Mouse (Mus musculus) naive thymus-derived CD4-positive, alpha-beta T cell, adult 2 months (primary cell): ENCODE measurements around the gene Cmc1.

Experiments
- DNase-seq: peaks from one replicate; pipeline ENCODE4 v3.0.0-alpha.2; 2011; ENCODE audit warnings: low read depth

Cmc1 gene

GRCm38 (mm10) chr9:118149407-118150402 is at the start of gene Cmc1:
Gene Cmc1 (minus strand): TSS chr9:118150177.
- DNase-seq = peak; percentile 92

DNA sequence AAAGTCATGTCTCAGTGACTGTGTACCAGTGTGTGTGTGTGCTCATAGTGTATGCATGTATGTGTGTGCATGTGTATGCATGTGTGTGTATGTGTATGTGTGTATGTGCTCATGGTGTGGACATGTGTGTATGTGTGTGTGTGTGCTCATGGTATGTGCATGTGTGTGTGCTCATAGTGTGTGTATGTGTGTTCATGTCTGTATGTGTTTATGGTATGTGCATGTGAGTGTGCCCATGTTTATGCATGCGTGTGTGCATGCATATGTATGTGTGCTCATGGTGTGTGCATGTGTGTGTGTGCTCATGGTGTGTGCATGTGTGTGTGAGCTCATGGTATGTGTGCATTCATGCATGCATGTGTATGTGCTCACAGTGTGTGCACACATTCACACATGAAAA is 48.6 kb upstream of the Cmc1 start:
- DNase-seq = no peak

GRCm38 (mm10) chr9:118196661-118197390 is 46.8 kb upstream of the Cmc1 start:
- DNase-seq = peak; percentile 16

DNA sequence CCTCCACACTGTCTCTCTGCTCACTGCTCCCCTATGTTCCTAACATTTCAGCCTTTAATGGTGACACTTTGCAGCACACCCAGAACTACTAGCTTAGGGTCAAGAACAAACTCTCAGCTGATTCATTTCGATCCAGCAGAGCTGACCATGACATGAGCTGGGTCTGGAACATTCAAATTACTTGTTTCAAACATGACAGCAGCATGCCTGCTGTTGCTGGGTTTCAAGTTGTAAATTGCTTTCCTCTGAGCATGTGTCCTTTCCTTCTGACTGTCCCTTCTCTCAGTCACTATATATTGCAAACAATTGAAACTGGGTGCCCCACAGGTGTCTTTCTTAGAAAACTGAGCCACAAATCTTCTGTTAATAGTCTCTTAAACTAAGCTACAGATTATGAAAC is 43.3 kb upstream of the Cmc1 start:
- no peak for DNase-seq

DNA sequence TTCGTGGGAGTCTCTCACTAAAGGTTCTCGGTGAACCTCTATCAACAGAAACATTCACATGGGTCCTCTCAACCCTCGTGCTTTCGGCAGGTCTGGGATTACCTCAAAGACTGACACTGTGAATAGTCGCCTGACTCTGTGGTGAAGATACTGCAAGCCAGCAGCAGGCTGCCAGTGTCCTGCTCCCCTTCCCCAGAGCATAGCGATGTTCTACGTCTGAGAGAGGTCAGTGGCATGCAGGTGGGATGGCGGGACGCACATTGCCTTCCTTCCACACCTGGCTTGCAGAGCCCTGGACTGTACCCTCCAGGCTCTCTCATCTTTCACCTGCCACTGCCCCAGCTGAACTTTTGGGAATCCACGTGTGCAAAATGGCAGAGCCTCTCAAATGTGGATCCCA is 41.3 kb upstream of the Cmc1 start:
- no peak for DNase-seq

GRCm38 (mm10) chr9:118188374-118188773 is 38.4 kb upstream of the Cmc1 start:
- no peak for DNase-seq

- DNase-seq = no peak
Observed at GRCm38 (mm10) chr9:118187420-118187819, 37.4 kb upstream of the Cmc1 start.

DNA sequence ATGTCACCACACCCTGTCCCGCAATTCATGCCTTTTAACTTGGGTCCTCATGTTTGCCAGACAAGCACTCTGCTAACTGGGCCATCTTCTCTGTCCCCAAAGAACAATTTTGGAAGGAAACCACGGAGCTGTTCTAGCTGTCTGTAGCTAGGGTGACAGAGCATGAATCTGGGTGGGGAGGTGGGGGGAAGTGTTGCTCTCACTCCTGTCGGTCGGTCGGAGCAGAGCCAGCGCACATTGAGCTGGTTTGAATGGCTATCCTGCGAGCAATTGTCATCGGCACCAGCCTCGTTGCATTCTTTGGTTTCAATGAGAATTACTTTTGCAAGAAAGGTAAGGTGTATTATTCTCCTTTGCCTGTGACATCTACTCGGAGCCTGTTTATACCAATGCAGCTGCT is 36.8 kb upstream of the Cmc1 start:
- DNase-seq = no peak

GRCm38 (mm10) chr9:118179136-118180025 is 29.4 kb upstream of the Cmc1 start:
- DNase-seq = no peak

DNA sequence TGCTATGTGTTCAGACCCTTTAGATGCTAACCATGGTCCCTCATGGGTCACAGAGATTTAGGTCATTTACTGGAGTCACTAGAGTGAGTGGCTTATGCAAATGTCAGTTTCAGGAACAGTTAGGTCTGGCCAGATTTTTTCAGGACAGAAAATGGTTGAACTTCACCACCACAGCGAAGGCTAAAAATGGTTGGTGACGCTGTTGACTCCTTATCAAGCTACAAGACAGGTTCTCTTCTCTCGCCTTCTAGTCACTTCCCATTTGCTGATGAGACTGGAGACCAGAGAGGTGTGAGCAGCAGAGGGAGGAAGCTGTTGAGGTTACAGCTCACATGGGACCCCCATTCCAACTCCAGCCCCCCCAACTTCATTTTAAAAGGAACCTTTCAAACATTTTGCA is 26.7 kb upstream of the Cmc1 start:
- DNase-seq = no peak

- DNase-seq = no peak
Observed at GRCm38 (mm10) chr9:118175411-118175810, 25.4 kb upstream of the Cmc1 start.

GRCm38 (mm10) chr9:118173086-118173485 is 23.1 kb upstream of the Cmc1 start:
- no peak for DNase-seq

DNA sequence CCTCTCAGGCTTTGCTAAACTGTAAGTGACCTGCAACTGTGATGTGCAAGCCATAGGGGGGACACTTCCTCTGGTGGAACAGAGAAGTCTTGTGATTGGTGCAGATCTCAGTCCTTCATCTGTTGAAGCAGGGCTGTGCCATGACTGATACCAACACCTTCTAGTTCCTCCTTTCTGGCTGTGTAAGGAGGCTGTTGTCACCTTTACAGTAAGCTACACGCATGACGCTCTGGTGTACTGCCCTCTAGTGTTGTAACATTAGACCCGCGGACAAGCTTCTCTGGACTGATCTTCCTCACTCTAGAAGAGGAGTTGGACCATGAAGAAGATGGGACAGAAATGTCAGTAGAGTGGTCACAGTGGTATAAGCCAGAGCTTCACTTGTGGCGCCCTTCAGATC is 18.6 kb upstream of the Cmc1 start:
- peak; percentile 64 for DNase-seq

DNA sequence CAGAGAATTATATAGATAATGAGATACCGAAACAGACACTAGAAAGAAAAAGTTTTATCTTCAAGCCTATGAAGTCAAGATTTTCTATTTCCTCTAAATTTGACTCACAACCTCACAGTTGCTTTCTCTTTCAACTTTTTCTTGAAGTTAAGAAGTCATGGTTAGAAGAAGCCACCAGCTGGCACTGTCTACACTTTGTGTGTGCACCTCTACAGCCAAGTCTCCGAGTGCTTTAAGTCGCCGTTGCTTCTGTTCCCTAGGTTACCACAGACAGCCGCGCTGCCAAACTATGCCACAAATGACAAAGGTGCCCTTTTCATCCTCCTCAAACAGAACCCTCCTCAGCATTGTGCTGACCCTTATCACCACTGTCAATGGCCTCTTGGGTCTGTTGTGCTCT is 17.6 kb upstream of the Cmc1 start:
- DNase-seq = peak; percentile 74

- no peak for DNase-seq
Observed at GRCm38 (mm10) chr9:118161536-118161935, 11.6 kb upstream of the Cmc1 start.

- DNase-seq = no peak
Observed at GRCm38 (mm10) chr9:118159936-118160335, 10.0 kb upstream of the Cmc1 start.

DNA sequence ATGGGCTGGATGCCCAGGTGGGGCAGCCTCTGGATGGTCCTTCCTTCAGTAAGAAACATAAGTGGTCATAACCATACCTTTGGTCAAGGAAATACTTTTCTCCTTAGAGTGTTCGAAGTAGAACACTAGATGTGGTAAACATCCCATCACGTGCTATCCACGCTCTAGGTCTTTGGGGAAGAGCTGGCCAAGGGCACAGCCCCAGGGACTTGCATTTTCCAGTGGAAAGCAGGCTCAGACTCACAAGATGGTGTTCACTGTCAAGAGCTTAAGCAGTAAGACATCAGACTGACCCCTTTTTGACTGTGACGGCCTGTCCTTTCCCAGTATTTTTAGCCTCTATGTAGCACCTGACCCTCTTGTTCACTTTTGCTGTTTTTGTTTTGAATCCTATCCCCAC is 8.2 kb upstream of the Cmc1 start:
- no peak for DNase-seq

DNA sequence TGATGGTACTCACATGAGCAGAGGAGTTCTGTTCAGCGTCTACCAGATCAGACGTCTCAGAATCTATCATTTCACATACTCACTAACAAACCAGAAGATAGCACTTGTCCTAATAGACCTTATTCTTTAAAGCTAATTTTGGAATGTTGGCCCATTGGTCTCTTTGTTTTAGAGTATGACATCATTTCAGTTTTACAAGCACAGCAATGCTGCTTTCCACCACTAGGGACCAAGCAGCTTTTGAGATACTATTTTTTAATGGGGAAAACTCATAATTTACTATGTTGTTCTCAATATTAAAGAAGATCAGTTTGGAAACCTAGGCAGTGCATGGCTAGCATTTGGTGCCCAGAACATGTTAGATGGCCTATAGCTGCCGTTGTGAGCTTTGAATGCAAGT is 7.3 kb upstream of the Cmc1 start:
- peak; percentile 44 for DNase-seq

GRCm38 (mm10) chr9:118154666-118155065 is 4.7 kb upstream of the Cmc1 start:
- no peak for DNase-seq

GRCm38 (mm10) chr9:118151221-118151507 is 1.2 kb upstream of the Cmc1 start:
- no peak for DNase-seq

- DNase-seq = no peak
Observed at GRCm38 (mm10) chr9:118150429-118151220, 648 bp upstream of the Cmc1 start.
